Mouse (Mus musculus) cortical plate, adult 2 months (tissue): ENCODE results near the gene Aldh3a2. TPM values are rescaled to one million over a fixed set of nuclear protein-coding genes. Genes with fewer than 3 reads are reported as not detected.

Experiments
- H3K27ac ChIP-seq: fragments of 200-500 bp; 2 replicates; pipeline ENCODE4 v1.5.1; 2012; ENCODE audit warnings: low read length, control low read depth, inconsistent platforms; ENCODE audit not compliant: insufficient read depth
- H3K4me1 ChIP-seq: fragments of 200-500 bp; 2 replicates; pipeline ENCODE4 v1.6.1; 2011; ENCODE audit warnings: low read length; ENCODE audit not compliant: control insufficient read depth, insufficient read depth
- H3K4me3 ChIP-seq: fragments of 200-500 bp; 2 replicates; pipeline ENCODE4 v1.5.1; 2011; ENCODE audit warnings: mild to moderate bottlenecking, low read length, control low read depth; ENCODE audit not compliant: insufficient read depth
- CTCF ChIP-seq: fragments of 200-500 bp; IDR thresholded peaks from 2 replicates; pipeline ENCODE4 v1.5.1; 2011; ENCODE audit warnings: mild to moderate bottlenecking, control low read depth, low read length; ENCODE audit not compliant: insufficient read depth; ENCODE audit errors: extremely low read depth
- POLR2A ChIP-seq: fragments of 200-500 bp; IDR thresholded peaks from 2 replicates; pipeline ENCODE4 v1.6.1; 2011; ENCODE audit warnings: mild to moderate bottlenecking, low read length, control low read depth; ENCODE audit not compliant: insufficient read depth; ENCODE audit errors: extremely low read depth
- polyA plus RNA-seq: library from polyadenylated mRNA; depleted of rRNA; stranded (reverse); fragments of >200 nt; gene quantifications from 2 replicates; pipeline ENCODE4 v1.2.3, GENCODE M21; 2012

Aldh3a2 gene
- polyA plus RNA-seq, 1 experiment = 47.5 TPM

DNA sequence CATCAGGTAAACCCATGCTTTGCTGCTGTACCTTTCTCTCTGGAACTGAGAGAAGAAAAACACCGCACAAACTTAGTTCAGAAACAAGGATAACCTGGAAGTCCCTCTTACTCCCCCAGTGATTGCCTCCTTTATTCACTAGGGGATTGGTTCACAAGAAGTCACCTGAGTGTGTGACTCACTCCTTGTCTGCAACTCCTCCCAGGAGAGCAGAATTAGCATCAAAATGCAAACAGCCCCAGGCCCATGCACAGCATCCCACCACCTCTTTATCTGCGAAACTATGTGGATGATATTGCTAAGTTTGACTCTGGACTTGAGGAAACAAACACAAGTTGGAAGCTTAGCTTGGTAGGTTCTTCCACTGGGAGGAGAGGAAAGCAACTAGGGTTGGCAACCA, 30.1 kb upstream of the Aldh3a2 start:
- Histone ChIP-seq H3K27ac (no peak overlapping the region), H3K4me1 (no peaks in the 10 kb centered on the region), H3K4me3 (no peak overlapping the region)
- TF ChIP-seq CTCF = no peak
- no peak for TF ChIP-seq POLR2A

DNA sequence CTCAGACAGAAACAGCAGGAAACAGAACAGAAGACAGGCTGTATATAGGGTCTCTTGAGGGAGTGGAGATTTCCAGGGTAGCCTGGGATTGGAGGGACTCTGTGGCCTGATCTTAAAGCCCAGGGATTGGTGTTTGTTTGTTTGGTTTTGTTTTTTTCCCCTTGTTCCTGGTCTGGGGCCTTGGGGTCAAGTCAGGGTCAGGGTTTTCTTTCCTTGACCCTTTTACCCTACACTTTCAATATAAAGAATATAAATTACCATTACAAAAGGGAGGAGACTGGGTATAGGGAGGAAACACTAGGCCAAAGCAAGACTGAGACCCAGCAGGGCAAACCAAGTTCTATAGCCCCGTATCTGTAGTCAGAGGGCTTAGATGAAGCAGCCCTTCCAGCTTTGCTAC, 29.3 kb upstream of the Aldh3a2 start:
- TF ChIP-seq CTCF (no peak), POLR2A (no peak)
- H3K27ac ChIP-seq = no peak overlapping the region
- H3K4me1 ChIP-seq = no peaks in the 10 kb centered on the region
- H3K4me3 ChIP-seq = no peak overlapping the region

DNA sequence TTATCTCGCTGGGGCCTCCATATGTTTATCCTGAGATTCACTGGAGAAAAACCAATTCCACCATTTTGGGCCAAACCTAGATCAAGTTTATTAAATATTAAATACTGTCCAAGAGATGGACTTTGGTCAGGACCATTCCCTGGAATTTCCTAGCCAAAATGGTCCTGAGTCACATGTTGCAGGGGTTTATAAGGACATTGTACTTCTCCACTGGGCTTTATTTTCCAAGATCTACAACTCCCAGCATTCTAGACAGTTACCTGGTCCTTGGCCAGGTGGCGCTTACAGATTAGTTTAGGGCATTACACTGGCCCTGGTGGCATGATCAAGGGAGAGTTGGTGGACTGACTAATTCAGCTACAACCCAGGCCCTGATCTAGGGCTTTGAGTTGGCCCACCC, 28.3 kb upstream of the Aldh3a2 start:
- TF ChIP-seq POLR2A = no peak
- TF ChIP-seq CTCF = no peak
- H3K4me1 ChIP-seq = no peaks in the 10 kb centered on the region
- H3K4me3 ChIP-seq = no peak overlapping the region
- no peak overlapping the region for H3K27ac ChIP-seq

DNA sequence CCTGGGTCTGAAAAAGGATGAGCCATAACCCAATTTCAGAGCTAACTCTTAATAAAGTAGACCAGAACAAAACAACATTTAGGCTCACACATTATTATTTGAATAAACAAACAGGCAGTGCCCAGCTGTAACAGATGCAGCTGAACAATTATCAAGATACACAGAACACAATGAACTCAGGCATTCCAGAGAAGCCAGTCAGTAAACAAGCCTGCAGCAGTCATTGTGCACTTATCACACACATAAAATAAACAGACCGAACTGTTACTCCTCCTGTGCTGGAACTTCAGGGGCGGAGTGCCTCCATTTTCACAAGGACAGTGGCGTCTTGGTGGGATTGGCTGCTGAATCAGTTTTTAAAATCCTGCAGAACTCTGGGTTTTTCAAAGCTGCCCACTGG, 27.2 kb upstream of the Aldh3a2 start:
- Histone ChIP-seq H3K4me1 (no peaks in the 10 kb centered on the region), H3K27ac (no peak overlapping the region), H3K4me3 (no peak overlapping the region)
- no peak for TF ChIP-seq CTCF
- no peak for TF ChIP-seq POLR2A

DNA sequence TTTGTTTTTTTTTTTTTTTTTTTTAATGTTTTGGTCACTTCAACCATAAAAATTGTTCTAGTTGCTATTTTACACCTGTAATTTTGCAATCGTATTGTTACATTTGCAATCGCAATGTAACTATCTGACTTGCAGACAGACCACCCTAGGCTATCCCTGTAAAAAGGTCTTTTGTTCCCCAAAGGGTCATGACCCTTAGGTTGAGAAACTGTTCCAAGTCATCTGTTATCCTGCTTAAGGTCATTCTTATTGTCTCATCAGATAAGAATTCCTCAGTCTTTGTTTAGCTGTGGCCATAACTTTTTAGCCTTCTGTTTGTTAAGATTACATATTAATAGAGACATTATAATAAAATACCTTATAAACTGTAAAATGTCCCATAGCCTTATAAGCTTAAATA, 26.0 kb upstream of the Aldh3a2 start:
- Histone ChIP-seq H3K4me1 (no peaks in the 10 kb centered on the region), H3K27ac (no peak overlapping the region), H3K4me3 (no peak overlapping the region)
- TF ChIP-seq CTCF (no peak), POLR2A (no peak)

DNA sequence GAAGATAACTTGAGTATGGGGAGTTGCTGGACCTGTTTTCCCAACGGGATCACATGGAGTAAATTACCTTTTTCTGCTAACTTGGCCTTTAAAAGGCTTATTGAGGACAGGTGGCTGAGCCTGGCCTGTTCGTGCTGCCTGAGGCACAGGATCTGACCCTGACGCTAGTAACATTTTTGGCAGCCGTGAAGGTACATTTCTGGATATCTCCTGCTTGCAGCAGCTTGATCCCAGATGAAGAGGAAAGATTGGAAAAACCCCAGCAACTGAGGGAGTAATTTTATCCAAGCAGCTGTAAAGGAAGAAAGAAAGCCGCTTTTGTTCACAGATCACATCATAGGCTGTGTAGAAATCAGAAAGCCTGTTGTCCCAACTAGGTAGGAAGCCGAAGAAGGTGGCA, 17.1 kb upstream of the Aldh3a2 start:
- no peak overlapping the region for H3K4me3 ChIP-seq
- no peak overlapping the region for H3K27ac ChIP-seq
- TF ChIP-seq CTCF (no peak), POLR2A (no peak)
- no peaks in the 10 kb centered on the region for H3K4me1 ChIP-seq

DNA sequence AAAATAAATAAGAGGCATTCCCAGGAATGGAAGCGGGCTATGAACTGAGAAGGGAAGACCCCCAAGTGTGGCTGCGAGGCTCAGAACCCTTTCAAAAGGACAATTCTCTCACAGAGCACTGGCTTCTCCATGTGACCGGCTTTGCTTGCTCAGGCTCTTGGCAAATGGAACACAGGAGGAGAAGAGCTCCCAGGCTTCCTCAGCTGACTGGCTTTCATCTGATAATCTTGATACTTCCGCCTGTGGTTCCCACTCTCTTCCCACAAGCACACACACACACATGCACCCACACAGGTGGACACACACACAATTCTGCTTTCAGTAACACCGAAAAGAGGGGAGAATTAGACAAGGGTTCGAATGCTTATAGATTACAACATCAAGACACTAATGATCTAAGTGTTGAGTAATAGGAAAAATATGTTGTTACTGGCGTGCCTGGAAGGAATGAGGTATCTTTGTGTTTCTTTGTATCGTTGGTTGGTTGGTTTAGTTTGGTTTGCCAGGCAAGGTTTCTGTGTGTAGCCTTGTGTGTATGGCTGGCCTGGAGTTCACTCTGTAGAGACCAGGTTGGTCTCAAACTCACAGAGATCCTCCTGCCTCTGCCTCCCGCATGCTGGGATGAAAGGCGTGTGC, 16.3 kb upstream of the Aldh3a2 start:
- no peak overlapping the region for H3K4me3 ChIP-seq
- H3K4me1 ChIP-seq = no peaks in the 10 kb centered on the region
- TF ChIP-seq POLR2A = no peak
- no peak for TF ChIP-seq CTCF
- H3K27ac ChIP-seq = no peak overlapping the region

GRCm38 (mm10) chr11:61278445-61279077, 11.3 kb upstream of the Aldh3a2 start:
- Histone ChIP-seq H3K4me1 (no peaks in the 10 kb centered on the region; the same call in 1 of the 2 replicates), H3K27ac (no peak overlapping the region)
- TF ChIP-seq POLR2A (no peak), CTCF (no peak)

GRCm38 (mm10) chr11:61277937-61278336, 10.7 kb upstream of the Aldh3a2 start:
- Histone ChIP-seq H3K27ac (no peak overlapping the region), H3K4me3 (no peak overlapping the region), H3K4me1 (no peaks in the 10 kb centered on the region; the same call in 1 of the 2 replicates)
- TF ChIP-seq POLR2A (no peak), CTCF (no peak)

More at GRCm38 (mm10) chr11:61278445-61279077, 11.3 kb upstream of the Aldh3a2 start:
- no peak overlapping the region for H3K4me3 ChIP-seq

DNA sequence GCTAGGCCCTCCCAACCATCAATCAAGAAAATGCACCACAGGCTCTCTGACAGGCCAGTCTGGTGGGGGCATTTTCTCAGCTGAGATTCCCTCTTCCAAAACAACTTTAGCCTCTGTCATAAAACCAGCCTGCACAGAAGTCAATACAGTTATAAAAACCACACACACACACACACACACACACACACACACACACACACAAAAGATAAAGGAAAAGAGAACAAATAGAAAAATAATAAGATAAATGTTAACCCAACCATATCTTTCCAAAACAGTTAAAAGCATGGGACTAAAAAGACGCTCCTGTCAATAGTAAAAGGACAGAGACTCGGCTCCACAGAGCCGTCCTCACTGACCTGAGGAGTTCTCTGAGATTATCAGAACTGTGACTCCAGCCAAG, 9.2 kb upstream of the Aldh3a2 start:
- Histone ChIP-seq H3K4me3 (no peak overlapping the region), H3K4me1 (no peaks in the 10 kb centered on the region; the same call in 1 of the 2 replicates), H3K27ac (no peak overlapping the region)
- TF ChIP-seq POLR2A (no peak), CTCF (no peak)

DNA sequence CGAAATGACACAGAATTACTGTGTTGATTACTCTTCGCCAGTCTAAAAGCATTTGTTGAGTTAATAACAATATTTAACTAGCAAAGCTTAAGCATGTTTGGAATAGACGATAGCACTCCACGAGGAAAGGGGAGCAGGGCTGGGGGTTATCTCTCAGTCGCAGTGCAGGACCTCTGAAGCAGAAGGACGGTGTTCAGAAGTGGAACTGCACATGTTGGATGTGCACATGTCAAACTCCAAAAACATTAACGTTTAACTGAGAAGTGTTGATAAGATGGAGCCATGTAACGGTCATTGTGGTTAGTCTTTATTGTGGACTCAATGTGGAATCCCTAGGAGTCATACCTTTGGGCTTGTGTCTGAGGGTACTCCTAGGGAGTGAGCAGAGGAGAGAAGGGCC, 7.8 kb upstream of the Aldh3a2 start:
- Histone ChIP-seq H3K27ac (no peak overlapping the region), H3K4me3 (no peak overlapping the region), H3K4me1 (no peaks in the 10 kb centered on the region; the same call in 1 of the 2 replicates)
- TF ChIP-seq CTCF (no peak), POLR2A (no peak)
